Mouse (Mus musculus): Measurements from ENCODE around the gene Inhbc. TPM values are rescaled to one million over a fixed set of nuclear protein-coding genes. Genes with fewer than 3 reads are reported as not detected.

Gene Inhbc
- polyA plus RNA-seq, 1 experiment from 2014 or later, result not detected

- no peak overlapping the region for H3K27ac ChIP-seq (replicated peaks; ENCODE audit: low read depth, low read length)
- H3K4me3 ChIP-seq (replicated peaks; ENCODE audit: low read depth, low read length), result peak overlapping the region; percentile 28
- H3K27me3 ChIP-seq (ENCODE audit: control insufficient read depth, insufficient read depth, low read length), result peaks cover 33% of the 10 kb centered on the region
- under 1% methylated on average over 31 of the region's 31 CpGs for WGBS
- peak; percentile 96 for DNase-seq
- peak; percentile 71 for ATAC-seq (ENCODE audit: low FRiP score, low TSS enrichment)
- H3K4me1 ChIP-seq (ENCODE audit: control insufficient read depth, insufficient read depth, low read length), result peaks cover 21% of the 10 kb centered on the region; the same call in 1 of the 2 replicates
- H3K9me3 ChIP-seq (ENCODE audit: control insufficient read depth, low read length), result no peaks in the 10 kb centered on the region
- H3K4me2 ChIP-seq (ENCODE audit: low read length), result peak overlapping the region; percentile 56
- no peak overlapping the region; the same call in 1 of the 2 replicates for H3K9ac ChIP-seq (replicated peaks; ENCODE audit: low read length)
- no peaks in the 10 kb centered on the region for H3K36me3 ChIP-seq (ENCODE audit: control insufficient read depth, insufficient read depth, low read length)
Observed at GRCm38 (mm10) chr10:127338930-127339682, 31.1 kb downstream of the Inhbc start.

GRCm38 (mm10) chr10:127337536-127338099 is 32.6 kb downstream of the Inhbc start:
- 82% methylated on average over 6 of the region's 6 CpGs for WGBS
- no peaks in the 10 kb centered on the region for H3K9me3 ChIP-seq (ENCODE audit: control insufficient read depth, low read length)
- no peak for ATAC-seq (ENCODE audit: low FRiP score, low TSS enrichment)
- no peak overlapping the region for H3K27ac ChIP-seq (replicated peaks; ENCODE audit: low read depth, low read length)
- no peak overlapping the region for H3K9ac ChIP-seq (replicated peaks; ENCODE audit: low read length)
- H3K36me3 ChIP-seq (ENCODE audit: control insufficient read depth, insufficient read depth, low read length), result no peaks in the 10 kb centered on the region
- peaks cover 21% of the 10 kb centered on the region; the same call in 1 of the 2 replicates for H3K4me1 ChIP-seq (ENCODE audit: control insufficient read depth, insufficient read depth, low read length)
- no peak overlapping the region for H3K4me2 ChIP-seq (ENCODE audit: low read length)
- DNase-seq, result no peak
- H3K27me3 ChIP-seq (ENCODE audit: control insufficient read depth, insufficient read depth, low read length), result peaks cover 33% of the 10 kb centered on the region
- H3K4me3 ChIP-seq (replicated peaks; ENCODE audit: low read depth, low read length), result no peak overlapping the region

GRCm38 (mm10) chr10:127336952-127337351 is 33.3 kb downstream of the Inhbc start:
- no peak for ATAC-seq (ENCODE audit: low FRiP score, low TSS enrichment)
- no peaks in the 10 kb centered on the region for H3K9me3 ChIP-seq (ENCODE audit: control insufficient read depth, low read length)
- no peak overlapping the region for H3K4me3 ChIP-seq (replicated peaks; ENCODE audit: low read depth, low read length)
- H3K4me1 ChIP-seq (ENCODE audit: control insufficient read depth, insufficient read depth, low read length), result peaks cover 20% of the 10 kb centered on the region; the same call in 1 of the 2 replicates
- H3K4me2 ChIP-seq (ENCODE audit: low read length), result no peak overlapping the region
- DNase-seq, result no peak
- WGBS, result 71% methylated on average over 5 of the region's 5 CpGs
- no peak overlapping the region for H3K9ac ChIP-seq (replicated peaks; ENCODE audit: low read length)
- H3K36me3 ChIP-seq (ENCODE audit: control insufficient read depth, insufficient read depth, low read length), result no peaks in the 10 kb centered on the region
- no peak overlapping the region for H3K27ac ChIP-seq (replicated peaks; ENCODE audit: low read depth, low read length)
- H3K27me3 ChIP-seq (ENCODE audit: control insufficient read depth, insufficient read depth, low read length), result peaks cover 27% of the 10 kb centered on the region

DNA sequence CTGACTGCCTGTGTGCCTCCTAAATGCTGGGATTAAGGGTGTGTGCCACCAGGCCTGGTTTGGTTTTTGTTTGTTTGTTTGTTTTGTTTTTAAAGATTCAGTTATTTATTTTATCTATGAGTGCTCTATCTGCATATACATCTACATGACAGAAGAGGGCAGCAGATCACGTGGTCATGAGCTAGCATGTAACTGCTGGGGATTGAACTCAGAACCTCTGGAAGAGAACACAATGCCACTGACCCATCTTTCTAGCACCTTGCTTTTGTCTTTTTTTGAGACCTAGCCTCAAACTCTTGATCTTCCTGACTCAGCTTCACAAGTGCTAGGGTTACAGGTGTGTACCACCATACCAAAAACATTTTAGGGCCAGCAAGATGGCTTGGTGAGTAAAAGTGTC is 35.0 kb downstream of the Inhbc start:
- WGBS, result 64% methylated on average over 1 of the region's 1 CpGs
- DNase-seq, result no peak

GRCm38 (mm10) chr10:127333152-127333551 is 37.1 kb downstream of the Inhbc start:
- DNase-seq, result no peak
- Histone ChIP-seq H3K27me3 (ENCODE audit: control insufficient read depth, insufficient read depth, low read length) (peaks cover 11% of the 10 kb centered on the region), H3K4me1 (ENCODE audit: control insufficient read depth, insufficient read depth, low read length) (no peaks in the 10 kb centered on the region), H3K4me3 (replicated peaks; ENCODE audit: low read depth, low read length) (no peak overlapping the region), H3K27ac (replicated peaks; ENCODE audit: low read depth, low read length) (no peak overlapping the region), H3K9me3 (ENCODE audit: control insufficient read depth, low read length) (no peaks in the 10 kb centered on the region), H3K9ac (replicated peaks; ENCODE audit: low read length) (no peak overlapping the region), H3K4me2 (ENCODE audit: low read length) (no peak overlapping the region), H3K36me3 (ENCODE audit: control insufficient read depth, insufficient read depth, low read length) (no peaks in the 10 kb centered on the region)
- ATAC-seq (ENCODE audit: low FRiP score, low TSS enrichment), result no peak
- WGBS, result 56% methylated on average over 5 of the region's 5 CpGs

More for the DNA sequence above, 35.0 kb downstream of the Inhbc start:
- Histone ChIP-seq H3K9ac (replicated peaks; ENCODE audit: low read length) (no peak overlapping the region), H3K27ac (replicated peaks; ENCODE audit: low read depth, low read length) (no peak overlapping the region), H3K4me1 (ENCODE audit: control insufficient read depth, insufficient read depth, low read length) (peaks cover 13% of the 10 kb centered on the region; the same call in 1 of the 2 replicates), H3K36me3 (ENCODE audit: control insufficient read depth, insufficient read depth, low read length) (no peaks in the 10 kb centered on the region), H3K4me3 (replicated peaks; ENCODE audit: low read depth, low read length) (no peak overlapping the region), H3K9me3 (ENCODE audit: control insufficient read depth, low read length) (no peaks in the 10 kb centered on the region), H3K4me2 (ENCODE audit: low read length) (no peak overlapping the region), H3K27me3 (ENCODE audit: control insufficient read depth, insufficient read depth, low read length) (peaks cover 10% of the 10 kb centered on the region)
- ATAC-seq (ENCODE audit: low FRiP score, low TSS enrichment), result no peak

DNA sequence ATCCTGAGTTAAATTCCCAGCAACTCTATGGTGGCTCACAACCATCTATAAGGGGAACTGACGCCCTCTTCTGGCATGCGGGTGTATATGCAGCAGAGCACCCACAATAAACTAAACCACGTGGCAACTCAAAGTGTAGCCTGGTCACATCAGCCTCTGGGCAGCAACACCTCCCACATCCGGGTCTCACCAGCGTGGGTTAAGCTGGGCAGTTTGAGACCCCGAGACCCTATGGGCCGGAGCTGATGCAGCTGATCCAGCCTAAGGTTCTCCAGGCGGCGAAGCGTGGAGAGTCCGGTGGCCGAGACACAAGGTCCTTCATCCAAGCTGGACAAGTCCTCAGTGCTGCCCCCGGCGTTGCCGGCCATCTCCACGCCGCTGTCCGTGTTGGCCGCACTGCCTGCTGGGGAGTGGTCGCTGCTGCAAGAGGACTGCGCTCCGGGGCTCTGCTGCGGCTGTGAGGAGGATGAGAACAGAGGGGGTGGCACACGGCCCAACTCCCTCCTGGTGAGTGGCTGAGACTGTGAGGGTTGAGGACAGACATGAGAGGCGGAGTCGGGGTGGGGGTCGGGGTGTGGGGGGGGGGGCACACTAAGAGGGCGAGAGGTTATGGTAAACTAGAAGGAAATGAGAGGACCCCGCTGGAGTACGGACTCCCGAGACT is 37.9 kb downstream of the Inhbc start:
- no peaks in the 10 kb centered on the region for H3K9me3 ChIP-seq (ENCODE audit: control insufficient read depth, low read length)
- 22% methylated on average over 31 of the region's 31 CpGs for WGBS
- peak overlapping the region; percentile 19 for H3K4me3 ChIP-seq (replicated peaks; ENCODE audit: low read depth, low read length)
- ATAC-seq (ENCODE audit: low FRiP score, low TSS enrichment) (no peak), DNase-seq (peak; percentile 50)
- H3K4me2 ChIP-seq (ENCODE audit: low read length), result peak overlapping the region; percentile 41
- H3K36me3 ChIP-seq (ENCODE audit: control insufficient read depth, insufficient read depth, low read length), result no peaks in the 10 kb centered on the region
- no peak overlapping the region for H3K9ac ChIP-seq (replicated peaks; ENCODE audit: low read length)
- peaks cover 19% of the 10 kb centered on the region for H3K27me3 ChIP-seq (ENCODE audit: control insufficient read depth, insufficient read depth, low read length)
- H3K27ac ChIP-seq (replicated peaks; ENCODE audit: low read depth, low read length), result no peak overlapping the region
- no peaks in the 10 kb centered on the region for H3K4me1 ChIP-seq (ENCODE audit: control insufficient read depth, insufficient read depth, low read length)

GRCm38 (mm10) chr10:127330212-127330611 is 40.0 kb downstream of the Inhbc start:
- WGBS, result 82% methylated on average over 7 of the region's 7 CpGs
- H3K27me3 ChIP-seq (ENCODE audit: control insufficient read depth, insufficient read depth, low read length), result peaks cover 41% of the 10 kb centered on the region
- no peak overlapping the region for H3K4me2 ChIP-seq (ENCODE audit: low read length)
- no peak for ATAC-seq (ENCODE audit: low FRiP score, low TSS enrichment)
- H3K36me3 ChIP-seq (ENCODE audit: control insufficient read depth, insufficient read depth, low read length), result no peaks in the 10 kb centered on the region
- H3K27ac ChIP-seq (replicated peaks; ENCODE audit: low read depth, low read length), result no peak overlapping the region
- peaks cover 10% of the 10 kb centered on the region; the same call in 1 of the 2 replicates for H3K4me1 ChIP-seq (ENCODE audit: control insufficient read depth, insufficient read depth, low read length)
- no peak overlapping the region for H3K9ac ChIP-seq (replicated peaks; ENCODE audit: low read length)
- no peak for DNase-seq
- H3K9me3 ChIP-seq (ENCODE audit: control insufficient read depth, low read length), result no peaks in the 10 kb centered on the region
- no peak overlapping the region for H3K4me3 ChIP-seq (replicated peaks; ENCODE audit: low read depth, low read length)

GRCm38 (mm10) chr10:127327461-127328145 is 42.6 kb downstream of the Inhbc start:
- H3K4me1 ChIP-seq (ENCODE audit: control insufficient read depth, insufficient read depth, low read length), result peaks cover 10% of the 10 kb centered on the region; the same call in 1 of the 2 replicates
- 47% methylated on average over 18 of the region's 18 CpGs for WGBS
- DNase-seq (no peak), ATAC-seq (ENCODE audit: low FRiP score, low TSS enrichment) (no peak)
- no peak overlapping the region for H3K4me3 ChIP-seq (replicated peaks; ENCODE audit: low read depth, low read length)
- no peaks in the 10 kb centered on the region for H3K36me3 ChIP-seq (ENCODE audit: control insufficient read depth, insufficient read depth, low read length)
- H3K9me3 ChIP-seq (ENCODE audit: control insufficient read depth, low read length), result no peaks in the 10 kb centered on the region
- H3K9ac ChIP-seq (replicated peaks; ENCODE audit: low read length), result no peak overlapping the region
- H3K27me3 ChIP-seq (ENCODE audit: control insufficient read depth, insufficient read depth, low read length), result peaks cover 57% of the 10 kb centered on the region
- no peak overlapping the region for H3K4me2 ChIP-seq (ENCODE audit: low read length)
- no peak overlapping the region for H3K27ac ChIP-seq (replicated peaks; ENCODE audit: low read depth, low read length)

Measured in midbrain, embryonic 14.5 days (tissue).